Mouse (Mus musculus): Measurements from ENCODE around the gene Ulk4. TPM values are rescaled to one million over a fixed set of nuclear protein-coding genes. Genes with fewer than 3 reads are reported as not detected.

Ulk4 gene
- polyA plus RNA-seq, 1 experiment from 2014 or later = 166 TPM

GRCm38 (mm10) chr9:121218230-121218629, 58.8 kb downstream of the Ulk4 start:
- H3K4me1 ChIP-seq (ENCODE audit: control insufficient read depth, insufficient read depth, low read length) = no peaks in the 10 kb centered on the region
- no peak overlapping the region for H3K4me3 ChIP-seq (ENCODE audit: low read length)
- ATAC-seq (ENCODE audit: low FRiP score, low TSS enrichment) = no peak
- no peaks in the 10 kb centered on the region for H3K9me3 ChIP-seq (ENCODE audit: control insufficient read depth, low read length)
- H3K4me2 ChIP-seq (replicated peaks; ENCODE audit: low read depth, low read length) = no peak overlapping the region
- WGBS = 86% methylated on average over 10 of the region's 10 CpGs
- H3K9ac ChIP-seq (ENCODE audit: low read depth, low read length) = no peak overlapping the region
- no peak overlapping the region for H3K27ac ChIP-seq (ENCODE audit: low read depth, low read length)
- H3K36me3 ChIP-seq (ENCODE audit: control insufficient read depth, insufficient read depth, low read length) = no peaks in the 10 kb centered on the region
- no peaks in the 10 kb centered on the region for H3K27me3 ChIP-seq (ENCODE audit: control insufficient read depth, insufficient read depth, low read length)

GRCm38 (mm10) chr9:121217742-121218141, 59.3 kb downstream of the Ulk4 start:
- WGBS = 80% methylated on average over 10 of the region's 10 CpGs
- Histone ChIP-seq H3K27me3 (ENCODE audit: control insufficient read depth, insufficient read depth, low read length) (no peaks in the 10 kb centered on the region), H3K4me2 (replicated peaks; ENCODE audit: low read depth, low read length) (no peak overlapping the region), H3K4me1 (ENCODE audit: control insufficient read depth, insufficient read depth, low read length) (no peaks in the 10 kb centered on the region), H3K9me3 (ENCODE audit: control insufficient read depth, low read length) (no peaks in the 10 kb centered on the region), H3K4me3 (ENCODE audit: low read length) (no peak overlapping the region), H3K9ac (ENCODE audit: low read depth, low read length) (no peak overlapping the region), H3K27ac (ENCODE audit: low read depth, low read length) (no peak overlapping the region), H3K36me3 (ENCODE audit: control insufficient read depth, insufficient read depth, low read length) (no peaks in the 10 kb centered on the region)
- ATAC-seq (ENCODE audit: low FRiP score, low TSS enrichment) = no peak

DNA sequence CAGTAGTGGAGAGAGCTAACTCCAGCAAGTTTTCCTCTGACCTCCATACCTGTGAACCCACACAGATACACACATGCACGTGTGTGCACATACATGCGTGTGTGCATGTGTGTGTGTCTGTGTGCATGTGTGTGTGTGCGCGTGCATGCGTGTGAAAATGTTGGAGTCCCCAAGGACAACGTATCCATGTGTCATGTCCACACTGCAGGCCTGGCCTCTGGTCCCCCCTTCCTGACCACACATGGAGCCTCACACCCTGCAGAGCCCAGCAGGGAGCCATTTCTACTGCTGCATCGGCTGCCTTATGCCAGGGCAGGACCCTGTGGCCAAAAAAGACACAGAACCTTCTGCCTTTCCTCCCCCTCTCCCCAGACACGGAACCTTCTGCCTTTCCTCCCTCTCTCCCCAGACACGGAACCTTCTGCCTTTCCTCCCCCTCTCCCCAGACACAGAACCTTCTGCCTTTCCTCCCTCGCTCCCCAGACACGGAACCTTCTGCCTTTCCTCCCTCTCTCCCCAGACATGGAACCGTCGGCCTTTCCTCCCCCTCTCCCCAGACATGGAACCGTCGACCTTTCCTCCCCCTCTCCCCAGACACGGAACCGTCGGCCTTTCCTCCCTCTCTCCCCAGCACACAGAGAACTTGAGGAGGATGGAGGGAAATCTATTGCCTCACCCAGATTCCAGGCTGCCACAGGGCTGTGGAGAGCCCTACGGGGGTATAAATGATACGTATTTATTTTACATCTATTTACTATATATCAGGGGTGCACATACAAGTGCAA, 60.3 kb downstream of the Ulk4 start:
- no peaks in the 10 kb centered on the region for H3K9me3 ChIP-seq (ENCODE audit: control insufficient read depth, low read length)
- no peak for ATAC-seq (ENCODE audit: low FRiP score, low TSS enrichment)
- H3K4me2 ChIP-seq (replicated peaks; ENCODE audit: low read depth, low read length) = no peak overlapping the region
- no peak overlapping the region for H3K4me3 ChIP-seq (ENCODE audit: low read length)
- no peaks in the 10 kb centered on the region for H3K4me1 ChIP-seq (ENCODE audit: control insufficient read depth, insufficient read depth, low read length)
- H3K9ac ChIP-seq (ENCODE audit: low read depth, low read length) = no peak overlapping the region
- H3K36me3 ChIP-seq (ENCODE audit: control insufficient read depth, insufficient read depth, low read length) = no peaks in the 10 kb centered on the region
- 67% methylated on average over 20 of the region's 20 CpGs for WGBS
- H3K27me3 ChIP-seq (ENCODE audit: control insufficient read depth, insufficient read depth, low read length) = no peaks in the 10 kb centered on the region
- H3K27ac ChIP-seq (ENCODE audit: low read depth, low read length) = no peak overlapping the region

DNA sequence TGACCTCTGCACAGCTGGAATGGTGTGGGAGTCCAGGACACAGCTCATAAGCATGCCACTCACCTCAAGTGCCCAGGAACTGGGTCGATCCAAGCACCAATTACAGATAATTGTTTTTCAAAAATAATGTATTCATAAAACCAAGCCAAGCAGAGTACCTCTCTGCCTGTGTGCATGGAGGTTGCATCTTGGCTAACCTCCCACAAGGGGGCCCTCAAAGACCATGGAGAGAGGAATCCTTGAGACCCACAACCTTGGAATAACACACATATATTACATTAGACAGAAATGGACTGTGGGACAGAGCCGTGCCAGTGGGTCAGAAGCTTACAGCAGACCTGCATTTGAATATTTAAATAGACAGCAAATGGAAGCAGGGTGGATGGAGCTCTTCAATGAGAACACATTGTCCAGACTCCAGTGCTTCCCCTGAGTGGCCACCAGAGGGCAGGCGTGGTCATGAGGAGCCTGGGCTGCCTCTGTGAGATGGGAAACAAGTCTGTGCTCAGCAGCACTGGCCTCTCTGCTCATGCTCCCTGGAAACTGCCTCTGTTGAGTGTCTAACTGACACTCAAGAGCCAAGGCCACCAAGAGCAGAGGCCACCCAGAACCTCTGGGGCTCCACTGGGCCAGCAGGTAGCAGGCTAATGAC, 61.5 kb downstream of the Ulk4 start:
- H3K9ac ChIP-seq (ENCODE audit: low read depth, low read length) = no peak overlapping the region
- no peak overlapping the region for H3K4me3 ChIP-seq (ENCODE audit: low read length)
- no peaks in the 10 kb centered on the region for H3K27me3 ChIP-seq (ENCODE audit: control insufficient read depth, insufficient read depth, low read length)
- 23% methylated on average over 3 of the region's 3 CpGs for WGBS
- H3K4me1 ChIP-seq (ENCODE audit: control insufficient read depth, insufficient read depth, low read length) = no peaks in the 10 kb centered on the region
- no peaks in the 10 kb centered on the region for H3K36me3 ChIP-seq (ENCODE audit: control insufficient read depth, insufficient read depth, low read length)
- no peak overlapping the region for H3K4me2 ChIP-seq (replicated peaks; ENCODE audit: low read depth, low read length)
- ATAC-seq (ENCODE audit: low FRiP score, low TSS enrichment) = peak; percentile 76
- H3K27ac ChIP-seq (ENCODE audit: low read depth, low read length) = no peak overlapping the region
- H3K9me3 ChIP-seq (ENCODE audit: control insufficient read depth, low read length) = no peaks in the 10 kb centered on the region

GRCm38 (mm10) chr9:121212322-121212721, 64.7 kb downstream of the Ulk4 start:
- H3K9ac ChIP-seq (ENCODE audit: low read depth, low read length) = no peak overlapping the region
- no peak overlapping the region for H3K4me3 ChIP-seq (ENCODE audit: low read length)
- H3K27me3 ChIP-seq (ENCODE audit: control insufficient read depth, insufficient read depth, low read length) = no peaks in the 10 kb centered on the region
- no peak overlapping the region for H3K4me2 ChIP-seq (replicated peaks; ENCODE audit: low read depth, low read length)
- no peak for ATAC-seq (ENCODE audit: low FRiP score, low TSS enrichment)
- no peak overlapping the region for H3K27ac ChIP-seq (ENCODE audit: low read depth, low read length)
- H3K4me1 ChIP-seq (ENCODE audit: control insufficient read depth, insufficient read depth, low read length) = no peaks in the 10 kb centered on the region
- no peaks in the 10 kb centered on the region for H3K36me3 ChIP-seq (ENCODE audit: control insufficient read depth, insufficient read depth, low read length)
- peaks cover 6% of the 10 kb centered on the region; the same call in 1 of the 2 replicates for H3K9me3 ChIP-seq (ENCODE audit: control insufficient read depth, low read length)
- 62% methylated on average over 3 of the region's 3 CpGs for WGBS

DNA sequence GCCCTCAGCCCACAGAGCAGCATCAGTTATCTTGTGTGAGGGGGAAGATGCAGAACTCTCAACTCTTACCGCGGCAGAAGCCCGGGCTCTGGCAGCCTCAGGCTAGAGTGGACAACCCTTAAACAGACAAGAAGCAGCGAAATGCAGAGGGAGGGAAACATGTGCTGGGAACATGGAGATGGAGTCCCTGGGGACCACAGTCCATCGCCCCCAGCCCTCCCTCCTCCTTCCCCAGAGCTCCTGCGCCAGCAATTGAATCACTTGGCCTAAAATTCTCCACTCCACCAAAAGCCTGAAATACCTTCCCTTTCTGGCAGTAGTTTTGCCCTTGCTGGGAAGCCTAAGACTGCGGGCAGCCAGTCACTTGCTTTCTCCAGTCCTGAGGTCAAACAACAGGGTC, 72.0 kb downstream of the Ulk4 start:
- H3K27me3 ChIP-seq (ENCODE audit: control insufficient read depth, insufficient read depth, low read length) = no peaks in the 10 kb centered on the region
- no peak overlapping the region for H3K4me2 ChIP-seq (replicated peaks; ENCODE audit: low read depth, low read length)
- ATAC-seq (ENCODE audit: low FRiP score, low TSS enrichment) = no peak
- peaks cover 6% of the 10 kb centered on the region; the same call in 1 of the 2 replicates for H3K9me3 ChIP-seq (ENCODE audit: control insufficient read depth, low read length)
- no peak overlapping the region for H3K4me3 ChIP-seq (ENCODE audit: low read length)
- no peak overlapping the region for H3K9ac ChIP-seq (ENCODE audit: low read depth, low read length)
- H3K36me3 ChIP-seq (ENCODE audit: control insufficient read depth, insufficient read depth, low read length) = no peaks in the 10 kb centered on the region
- 59% methylated on average over 7 of the region's 7 CpGs for WGBS
- H3K27ac ChIP-seq (ENCODE audit: low read depth, low read length) = no peak overlapping the region
- no peaks in the 10 kb centered on the region for H3K4me1 ChIP-seq (ENCODE audit: control insufficient read depth, insufficient read depth, low read length)

DNA sequence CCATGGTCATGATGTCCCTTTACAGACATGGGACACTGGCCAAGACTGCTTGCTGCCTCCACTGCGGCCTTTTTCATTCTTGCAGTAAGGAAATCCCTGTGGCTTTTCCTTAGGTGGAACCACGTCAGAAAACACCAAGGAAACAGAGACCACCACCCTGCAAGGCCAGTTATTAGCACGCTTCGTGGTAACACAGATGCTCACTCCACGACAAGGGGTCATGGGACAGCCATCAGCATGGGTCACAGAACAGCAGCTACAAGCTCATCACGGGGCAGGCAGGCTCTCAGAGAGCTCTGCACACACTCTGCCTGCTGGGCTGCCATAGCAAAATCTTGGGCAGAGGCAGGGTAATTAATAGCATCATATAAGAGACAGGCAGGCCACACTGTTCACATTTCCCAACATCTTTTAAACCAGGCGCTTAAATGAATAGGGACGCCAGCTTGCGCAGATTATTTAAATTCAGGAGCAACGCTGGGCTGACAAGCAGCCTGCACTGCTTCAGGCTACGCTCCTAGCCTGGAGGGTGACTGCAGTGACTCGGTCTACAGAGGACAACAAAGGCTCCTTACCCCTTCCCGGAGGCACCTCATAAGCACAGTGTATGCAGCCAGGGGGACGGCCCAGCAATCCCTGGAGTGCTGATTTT, 72.7 kb downstream of the Ulk4 start:
- Histone ChIP-seq H3K27ac (ENCODE audit: low read depth, low read length) (no peak overlapping the region), H3K4me1 (ENCODE audit: control insufficient read depth, insufficient read depth, low read length) (no peaks in the 10 kb centered on the region), H3K4me3 (ENCODE audit: low read length) (no peak overlapping the region), H3K27me3 (ENCODE audit: control insufficient read depth, insufficient read depth, low read length) (no peaks in the 10 kb centered on the region), H3K9ac (ENCODE audit: low read depth, low read length) (no peak overlapping the region), H3K9me3 (ENCODE audit: control insufficient read depth, low read length) (peaks cover 4% of the 10 kb centered on the region; the same call in 1 of the 2 replicates), H3K4me2 (replicated peaks; ENCODE audit: low read depth, low read length) (no peak overlapping the region), H3K36me3 (ENCODE audit: control insufficient read depth, insufficient read depth, low read length) (no peaks in the 10 kb centered on the region)
- WGBS = 77% methylated on average over 14 of the region's 14 CpGs
- no peak for ATAC-seq (ENCODE audit: low FRiP score, low TSS enrichment)

GRCm38 (mm10) chr9:121203686-121204085, 73.3 kb downstream of the Ulk4 start:
- Histone ChIP-seq H3K9ac (ENCODE audit: low read depth, low read length) (no peak overlapping the region), H3K27ac (ENCODE audit: low read depth, low read length) (no peak overlapping the region), H3K4me3 (ENCODE audit: low read length) (no peak overlapping the region), H3K4me2 (replicated peaks; ENCODE audit: low read depth, low read length) (no peak overlapping the region), H3K27me3 (ENCODE audit: control insufficient read depth, insufficient read depth, low read length) (no peaks in the 10 kb centered on the region), H3K36me3 (ENCODE audit: control insufficient read depth, insufficient read depth, low read length) (no peaks in the 10 kb centered on the region), H3K4me1 (ENCODE audit: control insufficient read depth, insufficient read depth, low read length) (no peaks in the 10 kb centered on the region), H3K9me3 (ENCODE audit: control insufficient read depth, low read length) (peaks cover 1% of the 10 kb centered on the region; the same call in 1 of the 2 replicates)
- ATAC-seq (ENCODE audit: low FRiP score, low TSS enrichment) = no peak
- 88% methylated on average over 1 of the region's 1 CpGs for WGBS
